ENCODE assay signal across 25 mouse cellular contexts in the genomic region with DNA sequence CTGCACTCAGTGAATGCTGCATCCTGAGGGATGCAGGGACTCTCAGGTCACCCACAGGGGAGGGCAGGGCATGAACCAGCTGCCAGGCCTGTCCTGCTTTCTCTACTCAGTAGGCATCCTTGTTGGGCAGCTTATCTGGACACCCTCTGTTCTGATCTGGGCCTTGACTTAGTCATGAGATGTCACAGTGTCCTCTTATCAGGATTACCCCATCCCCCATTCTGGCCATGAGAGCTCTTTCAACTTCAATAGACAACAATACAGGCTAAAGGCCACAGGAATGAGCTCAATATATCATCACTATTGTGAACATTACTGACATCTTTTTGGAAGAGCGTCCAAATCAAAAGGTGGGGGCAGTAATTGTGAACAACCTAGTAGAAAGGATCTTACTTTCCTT. TPM values are rescaled to one million over a fixed set of nuclear protein-coding genes. Genes with fewer than 3 reads are reported as not detected.
A peak's percentile ranks its signal among the peaks of the same experiment; 100 is the strongest.
DNase-seq lines count a peak whose midpoint lies in the region; ATAC-seq and TF ChIP-seq lines count a peak whose summit lies in the region.
"Had no signal": no experiment of that assay in that cellular context is flagged by ENCODE, and none has a peak within 500 bp of the region (broad histone marks: within the 10 kb centered on the region; RNA-seq: fewer than 3 reads in every experiment).

No protein-coding gene starts in this region.

- H3K36me3 ChIP-seq in hindbrain, embryonic 10.5 days, result no peaks in the 10 kb centered on the region
- H3K36me3 ChIP-seq in hindbrain, embryonic 13.5 days, result no peaks in the 10 kb centered on the region
- no peaks in the 10 kb centered on the region for H3K36me3 ChIP-seq in liver, postnatal 0 days (replicated peaks; ENCODE audit: insufficient read depth, low read length)
- H3K36me3 ChIP-seq: embryonic facial prominence, embryonic 10.5 days; forebrain, embryonic 12.5 days; midbrain, embryonic 12.5 days; neural tube, embryonic 12.5 days had no signal

- no peak; the same call in 1 of the 2 replicates for TF ChIP-seq EP300 in liver, postnatal 0 days (IDR thresholded peaks at IDR 0.05; ENCODE audit: low read depth)

- H3K9ac ChIP-seq in hindbrain, embryonic 13.5 days, result no peak overlapping the region
- H3K9ac ChIP-seq in liver, postnatal 0 days (replicated peaks), result no peak overlapping the region
- H3K9ac ChIP-seq: forebrain, embryonic 12.5 days; midbrain, embryonic 12.5 days; neural tube, embryonic 12.5 days had no signal

- no peak for ATAC-seq in hindbrain, embryonic 13.5 days (ENCODE audit: low FRiP score)
- peak; percentile 47; the same call in 1 of the 2 replicates for ATAC-seq in liver, postnatal 0 days
- ATAC-seq in granulocyte monocyte progenitor cell, adult 5-6 weeks (replicated peaks; ENCODE audit: poor library complexity, severe bottlenecking), result no peak
- ATAC-seq: hindbrain, embryonic 16.5 days; intestine, embryonic 16.5 days had no signal

- no peaks in the 10 kb centered on the region for H3K9me3 ChIP-seq in hindbrain, embryonic 10.5 days
- no peaks in the 10 kb centered on the region for H3K9me3 ChIP-seq in hindbrain, embryonic 13.5 days
- H3K9me3 ChIP-seq in liver, postnatal 0 days (ENCODE audit: low read length), result no peaks in the 10 kb centered on the region
- H3K9me3 ChIP-seq: embryonic facial prominence, embryonic 10.5 days; forebrain, embryonic 12.5 days; midbrain, embryonic 12.5 days; neural tube, embryonic 12.5 days had no signal

- no peak for DNase-seq in hindbrain, embryonic 10.5 days (ENCODE audit: low spot score)
- DNase-seq in liver, postnatal 0 days, result no peak
- no peak for DNase-seq in liver
- peak; percentile 30 for DNase-seq in kidney, postnatal 10 days
- peak; percentile 28 for DNase-seq in lung, postnatal 14 days
- no peak for DNase-seq in thymus, postnatal 4 days
- DNase-seq: cerebellum, adult 8-10 months; gastrocnemius, postnatal 14 days; heart, adult 2 months; heart, postnatal 36 days; left cerebral cortex, postnatal 4 days; thymus, postnatal 14 days had no signal

- no peak for TF ChIP-seq CTCF in liver, postnatal 0 days (IDR thresholded peaks at IDR 0.05; ENCODE audit: low read depth)

- peaks cover 21% of the 10 kb centered on the region for H3K4me1 ChIP-seq in hindbrain, embryonic 10.5 days (replicated peaks)
- peaks cover 5% of the 10 kb centered on the region for H3K4me1 ChIP-seq in hindbrain, embryonic 13.5 days (replicated peaks)
- H3K4me1 ChIP-seq in liver, postnatal 0 days (ENCODE audit: insufficient read depth), result peaks cover 33% of the 10 kb centered on the region

- 63% methylated on average over 1 of the region's 1 CpGs for WGBS in hindbrain, embryonic 10.5 days
- WGBS in hindbrain, embryonic 13.5 days, result 62% methylated on average over 1 of the region's 1 CpGs
- 45% methylated on average over 1 of the region's 1 CpGs for WGBS in liver, postnatal 0 days (ENCODE audit: insufficient replicate concordance)

- H3K4me3 ChIP-seq in hindbrain, embryonic 10.5 days, result no peak overlapping the region
- no peak overlapping the region for H3K4me3 ChIP-seq in hindbrain, embryonic 13.5 days
- H3K4me3 ChIP-seq in liver, postnatal 0 days (ENCODE audit: low read depth, low read length), result no peak overlapping the region
- H3K4me3 ChIP-seq: embryonic facial prominence, embryonic 10.5 days; forebrain, embryonic 12.5 days; heart, adult 2 months; left cerebral cortex, adult 2 months; midbrain, embryonic 12.5 days; neural tube, embryonic 12.5 days had no signal

- H3K27ac ChIP-seq in hindbrain, embryonic 10.5 days, result 0 out of 2 replicates have a peak overlapping the region, but pooled peaks have one; percentile 8
- H3K27ac ChIP-seq in hindbrain, embryonic 13.5 days, result no peak overlapping the region
- H3K27ac ChIP-seq in liver, postnatal 0 days (ENCODE audit: low read depth), result no peak overlapping the region
- H3K27ac ChIP-seq: embryonic facial prominence, embryonic 10.5 days; forebrain, embryonic 12.5 days; heart, adult 2 months; left cerebral cortex, adult 2 months; midbrain, embryonic 12.5 days; neural tube, embryonic 12.5 days had no signal

- 0 out of 2 replicates have a peak, but pooled peaks cover 3% of the 10 kb centered on the region for H3K27me3 ChIP-seq in hindbrain, embryonic 10.5 days (ENCODE audit: insufficient read depth, poor library complexity, severe bottlenecking)
- no peaks in the 10 kb centered on the region for H3K27me3 ChIP-seq in hindbrain, embryonic 13.5 days
- H3K27me3 ChIP-seq in liver, postnatal 0 days (ENCODE audit: insufficient read depth, low read length), result no peaks in the 10 kb centered on the region
- H3K27me3 ChIP-seq: forebrain, embryonic 12.5 days; midbrain, embryonic 12.5 days; neural tube, embryonic 12.5 days had no signal

- H3K4me2 ChIP-seq in hindbrain, embryonic 13.5 days, result no peak overlapping the region
- H3K4me2 ChIP-seq in liver, postnatal 0 days (ENCODE audit: low read depth, low read length), result no peak overlapping the region
- H3K4me2 ChIP-seq: forebrain, embryonic 12.5 days; liver, embryonic 11.5 days; midbrain, embryonic 12.5 days; neural tube, embryonic 12.5 days had no signal

RNA-seq across cellular contexts. Expression of a gene that starts 3.4 kb away (rescaled TPM):
- 0.44 and 0.45 TPM in 2 replicates for polyA plus RNA-seq in hindbrain, embryonic 10.5 days (2016; fragmentation: Nextera tagmentation; extraction: Ambion mirVana)
- polyA plus RNA-seq in hindbrain, embryonic 13.5 days (2015; fragmentation: Nextera tagmentation; extraction: Ambion mirVana), result 1.1 and 1.2 TPM in 2 replicates
- 8.5 and 11.2 TPM in 2 replicates for polyA plus RNA-seq in liver, postnatal 0 days (2015; fragmentation: Nextera tagmentation; extraction: Ambion mirVana)
- total RNA-seq in granulocyte monocyte progenitor cell, adult 5-6 weeks (2014; fragmentation: Nextera tagmentation), result not detected in 2 replicates
- not detected in 2 replicates for total RNA-seq in granulocyte monocyte progenitor cell, adult 5-6 weeks (2017)
- total RNA-seq: CH12.LX; common myeloid progenitor, adult 5-6 weeks; MEL had no signal

Comparison
In these comparisons a context has a peak if more than half of its experiments do, and no peak if none do; other contexts are left out.
1. DNase-seq: peak in kidney, postnatal 10 days (single experiment) and lung, postnatal 14 days (single experiment); none in hindbrain, embryonic 10.5 days (single experiment), liver, postnatal 0 days (single experiment), liver (single experiment) and thymus, postnatal 4 days (single experiment).